Mouse (Mus musculus) kidney, adult 10 weeks (tissue): ENCODE data around the gene Spg11. TPM values are rescaled to one million over a fixed set of nuclear protein-coding genes. Genes with fewer than 3 reads are reported as not detected.

Experiments used
- polyA plus RNA-seq: library from polyadenylated mRNA; stranded (reverse); fragments of 350-450 nt; fragmentation: Illumina TruSeq; extraction: RNeasy Lipid Tissue Mini Kit (QIAGEN cat#74804); gene quantifications from one replicate; pipeline ENCODE4 v1.2.3, GENCODE M21; 2014; ENCODE audit warnings: low read depth, low replicate concordance

Spg11 gene
- polyA plus RNA-seq: 7.3 TPM

DNA sequence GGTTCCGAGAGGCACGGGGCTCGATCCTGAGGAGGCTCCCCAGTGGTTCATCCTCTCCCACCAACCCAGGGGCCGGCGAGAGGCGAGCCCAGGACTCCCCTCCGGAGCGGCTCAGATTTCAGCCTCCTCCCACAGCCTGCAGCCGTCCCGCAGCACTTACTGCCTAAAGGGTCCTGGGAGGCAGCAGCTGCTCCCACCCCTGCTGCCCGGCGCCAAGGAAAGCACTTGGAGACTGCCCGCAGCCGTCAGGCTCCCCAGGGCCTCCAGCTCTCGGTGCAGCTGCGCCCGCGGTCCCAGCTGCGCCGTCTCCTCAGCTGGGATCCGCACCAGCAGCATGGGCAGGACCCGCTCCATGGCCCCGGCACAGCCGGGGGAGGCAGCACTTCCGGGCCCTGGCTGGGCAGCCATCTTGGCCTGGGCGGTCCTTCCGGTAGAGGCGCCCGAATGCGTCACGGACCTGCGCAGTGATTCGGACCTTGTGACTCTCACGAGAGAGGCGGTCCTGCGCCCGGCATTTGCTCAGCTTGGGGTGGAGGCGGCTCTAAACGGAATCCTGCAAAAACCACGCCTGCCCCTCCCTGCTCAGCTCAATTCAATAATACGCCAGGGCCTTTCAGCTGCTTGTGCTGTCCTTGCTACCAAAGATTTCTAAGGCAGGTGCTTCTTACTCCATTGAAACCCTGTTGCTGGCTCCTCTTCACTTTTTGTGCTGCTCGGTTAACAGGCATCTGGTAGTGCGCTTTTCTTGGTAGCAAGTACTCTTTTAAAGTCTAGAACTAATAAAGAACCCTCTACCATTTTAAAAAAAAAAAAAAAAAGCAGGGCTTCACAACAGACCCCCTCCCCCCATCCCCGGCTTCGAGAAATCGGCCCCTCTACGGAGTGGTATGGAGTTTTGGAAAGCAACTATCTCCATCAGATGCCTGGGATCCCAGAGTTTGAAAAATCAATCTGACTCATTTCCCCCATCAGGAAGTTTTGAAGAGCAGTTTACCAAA, at the start of gene Spg11:
TSS of gene Spg11 (minus strand) at position 426 of the 998 bp plus-strand sequence.

GRCm38 (mm10) chr2:122160680-122161079, 42.5 kb upstream of the Spg11 start, which contains the start of gene Trim69:
Gene Trim69, plus strand, starts transcription at chr2:122160700.

GRCm38 (mm10) chr2:122147508-122148241, 29.5 kb upstream of the Spg11 start, which contains the start of gene B2m:
Gene B2m, plus strand, starts transcription at chr2:122147686.

DNA sequence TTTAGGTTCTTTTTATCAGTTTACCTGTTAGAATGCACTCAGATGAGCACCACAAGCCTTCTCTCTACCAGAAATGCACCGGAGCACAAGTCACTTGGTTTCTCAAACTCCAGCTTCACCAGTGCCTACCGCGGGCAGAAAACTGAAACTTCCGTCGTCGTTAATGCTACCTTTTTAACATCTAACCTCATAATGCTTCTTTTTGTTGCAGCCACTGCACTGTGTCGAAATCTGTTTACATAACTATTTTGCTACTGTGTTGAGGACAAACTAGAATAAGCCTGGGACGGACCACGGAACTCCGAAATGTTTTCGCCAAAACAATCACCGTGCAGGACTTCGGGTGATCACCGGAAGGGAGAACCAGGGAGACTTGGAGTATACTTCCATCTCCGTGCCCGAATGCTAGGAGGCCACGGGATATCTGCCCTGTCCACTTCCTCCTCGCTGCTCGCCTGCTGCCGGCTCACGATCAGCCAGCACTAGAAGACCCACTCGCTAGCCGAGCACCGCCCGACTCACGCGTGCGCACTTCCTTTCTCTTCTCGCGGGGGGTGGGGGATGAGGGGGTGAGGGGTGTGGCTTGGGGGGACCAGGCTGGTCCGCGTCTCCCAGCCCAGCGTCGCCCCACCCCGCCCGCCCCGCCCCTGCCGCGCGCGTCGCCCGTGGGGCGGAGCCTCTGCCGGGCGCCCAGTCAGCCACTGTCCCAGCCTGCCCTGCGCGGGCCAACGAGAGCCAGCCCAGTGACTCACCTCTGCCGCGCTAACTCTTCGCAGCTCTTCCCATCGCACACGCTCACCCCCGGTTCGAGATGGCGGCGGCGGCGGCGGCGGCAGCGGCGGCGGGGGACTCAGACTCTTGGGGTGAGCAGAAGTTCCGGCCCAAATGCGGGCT, 90.1 kb downstream of the Spg11 start, which contains the start of gene Eif3j1:
TSS of gene Eif3j1 (plus strand) at position 685 of the 894 bp plus-strand sequence.

Other genes starting within 250 kb of the Spg11 start
- 41.4 TPM for gene Ctdspl2, start 162.4 kb downstream of the Spg11 start, polyA plus RNA-seq
- not detected for gene Mageb3, start 162.3 kb downstream of the Spg11 start, polyA plus RNA-seq
- 68.8 TPM for gene Eif3j1, start 89.8 kb downstream of the Spg11 start, polyA plus RNA-seq
- 1,651 TPM for gene B2m, start 29.3 kb upstream of the Spg11 start, polyA plus RNA-seq
- not detected for gene Trim69, start 42.3 kb upstream of the Spg11 start, polyA plus RNA-seq
- gene Patl2, start 67.8 kb upstream of the Spg11 start, polyA plus RNA-seq: not detected
- gene Terb2, start 67.9 kb upstream of the Spg11 start, polyA plus RNA-seq: not detected
- gene Sord, start 116.4 kb upstream of the Spg11 start, polyA plus RNA-seq: 1,026 TPM
- not detected for gene Duox2, start 180.1 kb upstream of the Spg11 start, polyA plus RNA-seq
- gene Duoxa2, start 180.5 kb upstream of the Spg11 start, polyA plus RNA-seq: not detected
- gene Duoxa1, start 195.3 kb upstream of the Spg11 start, polyA plus RNA-seq: not detected
- not detected for gene Duox1, start 197.3 kb upstream of the Spg11 start, polyA plus RNA-seq